Mouse (Mus musculus) CH12.LX (cell line): ENCODE results near the gene Bag2.
"Not testable (repeated sequence)": the region's sequence is repeated elsewhere in the genome, so short reads cannot be mapped to it uniquely, and the experiment has no call there.

Experiments used
- BHLHE40 ChIP-seq: IDR thresholded peaks from 2 replicates; pipeline ENCODE4 v1.6.1; 2011; ENCODE audit warnings: mild to moderate bottlenecking, low read depth, low read length, improper control_type of control experiment
- CTCF ChIP-seq, 2 experiments: IDR thresholded peaks in 1 of 2; conservative IDR thresholded peaks in 1 of 2; 2 replicates each; pipeline ENCODE4 v1.5.1; 2011 to 2012; ENCODE audit warnings: low read depth in 2 of 2, low read length in 2 of 2, improper control_type of control experiment in 1 of 2, inconsistent platforms in 1 of 2, mild to moderate bottlenecking in 1 of 2, moderate library complexity in 1 of 2
- E2F4 ChIP-seq: IDR thresholded peaks from 2 replicates; pipeline ENCODE4 v1.6.1; 2011; ENCODE audit warnings: low read depth, low read length, improper control_type of control experiment; ENCODE audit not compliant: insufficient replicate concordance
- ETS1 ChIP-seq: conservative IDR thresholded peaks from 2 replicates; pipeline ENCODE4 v1.6.1; 2012; ENCODE audit warnings: low read depth, mild to moderate bottlenecking, inconsistent platforms, low read length, improper control_type of control experiment, moderate library complexity
- HCFC1 ChIP-seq: IDR thresholded peaks from 2 replicates; pipeline ENCODE4 v1.6.1; 2012; ENCODE audit warnings: low read depth, mild to moderate bottlenecking, inconsistent platforms, low read length, improper control_type of control experiment
- KAT2A ChIP-seq: IDR thresholded peaks from 2 replicates; pipeline ENCODE4 v1.6.1; 2012; ENCODE audit warnings: low read length, improper control_type of control experiment, inconsistent platforms; ENCODE audit not compliant: insufficient replicate concordance
- NELFE ChIP-seq: IDR thresholded peaks from 2 replicates; pipeline ENCODE4 v1.6.1; 2011; ENCODE audit warnings: low read depth, low read length, improper control_type of control experiment
- POLR2A ChIP-seq: IDR thresholded peaks from 2 replicates; pipeline ENCODE4 v1.6.1; 2011; ENCODE audit warnings: low read depth, mild to moderate bottlenecking, improper control_type of control experiment, low read length
- RCOR1 ChIP-seq: conservative IDR thresholded peaks from 2 replicates; pipeline ENCODE4 v1.6.1; 2012; ENCODE audit warnings: low read depth, mild to moderate bottlenecking, inconsistent platforms, low read length, improper control_type of control experiment
- USF1 ChIP-seq: IDR thresholded peaks from 2 replicates; pipeline ENCODE4 v1.6.1; 2014; ENCODE audit warnings: low read depth, mild to moderate bottlenecking, inconsistent platforms, low read length, improper control_type of control experiment
- ZMIZ1 ChIP-seq: IDR thresholded peaks from 2 replicates; pipeline ENCODE4 v1.6.1; 2012; ENCODE audit warnings: low read depth, mild to moderate bottlenecking, inconsistent platforms, low read length, improper control_type of control experiment

DNA sequence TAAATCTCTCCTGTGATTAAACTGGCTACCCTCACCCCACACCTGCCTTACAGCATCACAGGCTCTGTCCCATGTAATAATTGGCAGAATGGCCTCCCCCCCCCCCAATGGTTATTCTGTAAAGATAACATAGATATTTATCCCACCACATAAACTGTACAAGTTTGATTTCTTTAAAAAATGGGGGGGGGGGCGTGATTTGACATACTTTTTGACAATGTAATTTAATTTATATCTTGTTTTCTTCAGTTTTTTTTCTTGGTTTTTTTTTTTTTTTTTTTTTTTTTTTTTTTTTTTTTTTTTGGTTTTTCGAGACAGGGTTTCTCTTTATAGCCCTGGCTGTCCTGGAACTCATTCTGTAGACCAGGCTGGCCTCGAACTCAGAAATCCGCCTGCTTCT is 7.9 kb downstream of the Bag2 start:
- TF ChIP-seq NELFE; CTCF (conservative IDR thresholded peaks at IDR 0.05 in 1 of 2, IDR thresholded peaks at IDR 0.05 in 1 of 2; ENCODE audit: low read depth in 2 of 2, low read length in 2 of 2); ETS1; POLR2A; BHLHE40; E2F4; RCOR1; HCFC1; KAT2A; USF1; ZMIZ1: not testable (repeated sequence)
